ENCODE assay signal across 22 mouse cellular contexts in the genomic region with DNA sequence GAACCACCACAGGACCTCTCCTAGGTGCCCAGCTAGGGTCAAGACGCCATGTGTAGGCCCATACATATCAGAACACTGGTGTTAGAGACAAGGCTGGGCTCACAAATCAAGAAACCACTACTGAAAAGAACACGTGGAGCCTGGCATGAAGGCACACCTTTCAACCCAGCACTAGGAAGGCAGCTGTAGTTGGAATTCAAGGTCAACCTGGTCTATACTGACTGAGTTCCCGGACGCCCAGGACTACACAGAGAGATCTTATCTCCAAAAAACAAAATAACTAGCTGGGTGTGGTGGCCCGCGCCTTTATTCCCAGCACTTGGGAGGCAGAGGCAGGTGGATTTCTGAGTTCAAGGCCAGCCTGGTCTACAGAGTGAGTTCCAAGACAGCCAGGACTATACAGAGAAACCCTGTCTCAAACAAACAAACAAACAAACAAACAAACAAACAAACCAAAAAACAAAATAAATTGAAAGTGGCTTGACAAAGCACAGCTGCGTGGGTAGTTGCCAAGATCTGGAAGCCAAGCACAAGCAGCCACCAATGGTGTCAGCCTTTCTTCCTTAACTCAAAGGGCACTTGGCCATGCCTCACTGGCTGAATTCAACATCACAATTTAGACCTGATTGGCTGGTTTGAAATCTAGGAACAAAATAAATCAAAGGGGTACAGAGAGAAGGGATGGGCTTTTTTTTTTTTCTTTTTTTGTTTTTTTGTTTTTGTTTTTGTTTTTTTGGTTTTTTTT. TPM values are rescaled to one million over a fixed set of nuclear protein-coding genes. Genes with fewer than 3 reads are reported as not detected.
DNase-seq lines count a peak whose midpoint lies in the region; ATAC-seq lines count a peak whose summit lies in the region.
"Had no signal": no experiment of that assay in that cellular context is flagged by ENCODE, and none has a peak within 500 bp of the region (broad histone marks: within the 10 kb centered on the region; RNA-seq: fewer than 3 reads in every experiment).

No protein-coding gene starts in this region.

- H3K36me3 ChIP-seq in liver, embryonic 11.5 days (ENCODE audit: control insufficient read depth, insufficient read depth, low read length): no peaks in the 10 kb centered on the region
- no peaks in the 10 kb centered on the region for H3K36me3 ChIP-seq in liver, embryonic 15.5 days (replicated peaks)
- H3K36me3 ChIP-seq in intestine, embryonic 15.5 days: no peaks in the 10 kb centered on the region
- H3K36me3 ChIP-seq: embryonic facial prominence, embryonic 12.5 days; heart, embryonic 13.5 days; neural tube, embryonic 15.5 days had no signal

- no peaks in the 10 kb centered on the region for H3K27me3 ChIP-seq in liver, embryonic 11.5 days (replicated peaks; ENCODE audit: control insufficient read depth, insufficient read depth, low read length)
- no peaks in the 10 kb centered on the region for H3K27me3 ChIP-seq in liver, embryonic 15.5 days
- no peaks in the 10 kb centered on the region for H3K27me3 ChIP-seq in intestine, embryonic 15.5 days (replicated peaks)
- H3K27me3 ChIP-seq: embryonic facial prominence, embryonic 12.5 days; forebrain, embryonic 13.5 days; heart, embryonic 13.5 days; neural tube, embryonic 15.5 days had no signal

- no peaks in the 10 kb centered on the region for H3K9me3 ChIP-seq in liver, embryonic 11.5 days (ENCODE audit: control insufficient read depth, low read length)
- no peaks in the 10 kb centered on the region for H3K9me3 ChIP-seq in liver, embryonic 15.5 days (replicated peaks)
- H3K9me3 ChIP-seq in intestine, embryonic 15.5 days: no peaks in the 10 kb centered on the region
- H3K9me3 ChIP-seq: embryonic facial prominence, embryonic 12.5 days; forebrain, embryonic 13.5 days; neural tube, embryonic 15.5 days had no signal

- no peak for ATAC-seq in liver, embryonic 11.5 days (replicated peaks; ENCODE audit: low FRiP score)
- no peak for ATAC-seq in liver, embryonic 15.5 days (ENCODE audit: insufficient read depth)
- no peak for ATAC-seq in intestine, embryonic 15.5 days
- ATAC-seq: forebrain, embryonic 13.5 days; midbrain, embryonic 16.5 days had no signal

- peaks cover 39% of the 10 kb centered on the region for H3K4me1 ChIP-seq in liver, embryonic 11.5 days (replicated peaks; ENCODE audit: control insufficient read depth, insufficient read depth, low read length)
- H3K4me1 ChIP-seq in liver, embryonic 15.5 days (replicated peaks): peaks cover 56% of the 10 kb centered on the region
- peaks cover 18% of the 10 kb centered on the region for H3K4me1 ChIP-seq in intestine, embryonic 15.5 days (replicated peaks)

- H3K4me3 ChIP-seq in liver, embryonic 11.5 days (ENCODE audit: low read depth, low read length): no peak overlapping the region
- H3K4me3 ChIP-seq in liver, embryonic 15.5 days (replicated peaks): no peak overlapping the region
- no peak overlapping the region for H3K4me3 ChIP-seq in intestine, embryonic 15.5 days (replicated peaks)
- H3K4me3 ChIP-seq: embryonic facial prominence, embryonic 12.5 days; forebrain, embryonic 13.5 days; heart, embryonic 13.5 days; neural tube, embryonic 15.5 days had no signal

- no peak overlapping the region for H3K4me2 ChIP-seq in liver, embryonic 11.5 days
- peak overlapping the region; percentile 46 for H3K4me2 ChIP-seq in liver, embryonic 15.5 days
- H3K4me2 ChIP-seq in intestine, embryonic 15.5 days (replicated peaks): no peak overlapping the region
- H3K4me2 ChIP-seq: embryonic facial prominence, embryonic 12.5 days; forebrain, embryonic 13.5 days; heart, embryonic 13.5 days; hindbrain, embryonic 14.5 days; lung, embryonic 14.5 days; neural tube, embryonic 15.5 days had no signal

- no peak overlapping the region for H3K9ac ChIP-seq in liver, embryonic 11.5 days (ENCODE audit: low read depth, low read length)
- H3K9ac ChIP-seq in liver, embryonic 15.5 days: no peak overlapping the region
- H3K9ac ChIP-seq in intestine, embryonic 15.5 days: no peak overlapping the region
- H3K9ac ChIP-seq: embryonic facial prominence, embryonic 12.5 days; forebrain, embryonic 13.5 days; heart, embryonic 13.5 days; hindbrain, embryonic 14.5 days; lung, embryonic 14.5 days; neural tube, embryonic 15.5 days had no signal

- H3K27ac ChIP-seq in liver, embryonic 11.5 days (ENCODE audit: low read depth, low read length): peak overlapping the region; percentile 59
- peak overlapping the region; percentile 92 for H3K27ac ChIP-seq in liver, embryonic 15.5 days (replicated peaks)
- no peak overlapping the region for H3K27ac ChIP-seq in intestine, embryonic 15.5 days
- H3K27ac ChIP-seq: embryonic facial prominence, embryonic 12.5 days; forebrain, embryonic 13.5 days; heart, embryonic 13.5 days; hindbrain, embryonic 14.5 days; neural tube, embryonic 15.5 days had no signal

- WGBS in liver, embryonic 11.5 days: 75% methylated on average over 7 of the region's 7 CpGs
- 68% methylated on average over 7 of the region's 7 CpGs for WGBS in liver, embryonic 15.5 days (ENCODE audit: insufficient replicate concordance)
- 78% methylated on average over 7 of the region's 7 CpGs for WGBS in intestine, embryonic 15.5 days

- no peak for DNase-seq in liver, embryonic 11.5 days (ENCODE audit: low spot score)
- no peak for DNase-seq in liver
- peak; percentile 90 for DNase-seq in R1 (ENCODE audit: low read depth, low spot score)
- no peak for DNase-seq in cerebellum, postnatal 36 days
- no peak for DNase-seq in retina, embryonic 14.5 days (ENCODE audit: low spot score)
- DNase-seq: adrenal gland, adult 2 months; cerebellum, adult 2 months; heart, adult 18-20 months; heart, postnatal 36 days; lung, embryonic 14.5 days; lung, postnatal 36 days; retina, postnatal 1 day; thymus, adult 2 months had no signal

RNA-seq across cellular contexts. Expression of a gene that starts 12.1 kb away (rescaled TPM):
- 10.7 and 15.5 TPM in 2 replicates for polyA plus RNA-seq in liver, embryonic 11.5 days (2014; fragmentation: Nextera tagmentation; extraction: Ambion mirVana)
- polyA plus RNA-seq in liver, embryonic 15.5 days (2015; fragmentation: Nextera tagmentation; extraction: Ambion mirVana): 1.6 and 1.9 TPM in 2 replicates
- polyA plus RNA-seq in intestine, embryonic 15.5 days (2015; fragmentation: Nextera tagmentation; extraction: Ambion mirVana): 30.9 and 37.8 TPM in 2 replicates

RNA-seq across cellular contexts. Expression of a gene that starts 19.4 kb away (rescaled TPM):
- polyA plus RNA-seq in liver, embryonic 11.5 days (2014; fragmentation: Nextera tagmentation; extraction: Ambion mirVana): 736 and 852 TPM in 2 replicates
- 223 and 320 TPM in 2 replicates for polyA plus RNA-seq in liver, embryonic 15.5 days (2015; fragmentation: Nextera tagmentation; extraction: Ambion mirVana)
- polyA plus RNA-seq in intestine, embryonic 15.5 days (2015; fragmentation: Nextera tagmentation; extraction: Ambion mirVana): 577 and 672 TPM in 2 replicates

RNA-seq across cellular contexts. Expression of a gene that starts 35.5 kb away (rescaled TPM):
- polyA plus RNA-seq in liver, embryonic 11.5 days (2014; fragmentation: Nextera tagmentation; extraction: Ambion mirVana): 9.4 and 9.6 TPM in 2 replicates
- 3.4 and 3.5 TPM in 2 replicates for polyA plus RNA-seq in liver, embryonic 15.5 days (2015; fragmentation: Nextera tagmentation; extraction: Ambion mirVana)
- polyA plus RNA-seq in intestine, embryonic 15.5 days (2015; fragmentation: Nextera tagmentation; extraction: Ambion mirVana): 11.4 and 12.7 TPM in 2 replicates

RNA-seq across cellular contexts. Expression of a gene that starts 51.9 kb away (rescaled TPM):
- 0.10 and 0.16 TPM in 2 replicates for polyA plus RNA-seq in liver, embryonic 11.5 days (2014; fragmentation: Nextera tagmentation; extraction: Ambion mirVana)
- not detected in 2 replicates for polyA plus RNA-seq in liver, embryonic 15.5 days (2015; fragmentation: Nextera tagmentation; extraction: Ambion mirVana)
- polyA plus RNA-seq in intestine, embryonic 15.5 days (2015; fragmentation: Nextera tagmentation; extraction: Ambion mirVana): 2.8 and 3.8 TPM in 2 replicates
- polyA plus RNA-seq: adrenal gland, adult 2 months; cerebellum, adult 2 months; erythroblast, embryonic 14.5 days; forebrain, embryonic 13.5 days; hindbrain, embryonic 14.5 days; midbrain, embryonic 16.5 days; neural tube, embryonic 15.5 days had no signal
